Mouse (Mus musculus) myocyte (in vitro differentiated cells): ENCODE data around the gene Rbm20.

Source experiments
- CEBPB ChIP-seq: IDR thresholded peaks from 2 replicates; pipeline ENCODE4 v1.6.1; 2011; ENCODE audit warnings: mild to moderate bottlenecking, moderate library complexity; ENCODE audit not compliant: poor library complexity, insufficient read depth, severe bottlenecking
- E2F4 ChIP-seq: IDR thresholded peaks from one replicate; pipeline ENCODE4 v1.6.1; 2011; ENCODE audit warnings: mild to moderate bottlenecking, control low read depth, moderate library complexity; ENCODE audit not compliant: insufficient read depth
- MAX ChIP-seq: IDR thresholded peaks from one replicate; pipeline ENCODE4 v1.6.1; 2011; ENCODE audit warnings: low read depth, mild to moderate bottlenecking, control low read depth
- MYOD1 ChIP-seq, 3 experiments: IDR thresholded peaks; one replicate each; pipeline ENCODE4 v1.6.1; 2011; ENCODE audit warnings: control low read depth in 2 of 3, low read depth in 2 of 3, mild to moderate bottlenecking in 2 of 3, moderate library complexity in 1 of 3; ENCODE audit not compliant: insufficient read length in 2 of 3, control insufficient read depth in 1 of 3
- MYOG ChIP-seq, 3 experiments: IDR thresholded peaks; one replicate each; pipeline ENCODE4 v1.6.1; 2011; ENCODE audit warnings: control low read depth in 2 of 3, low read depth in 2 of 3, mild to moderate bottlenecking in 2 of 3; ENCODE audit not compliant: insufficient read length in 2 of 3, control insufficient read depth in 1 of 3, insufficient read depth in 1 of 3
- POLR2A ChIP-seq: IDR thresholded peaks from one replicate; pipeline ENCODE4 v1.6.1; 2011; ENCODE audit warnings: low read depth, mild to moderate bottlenecking, control low read depth, moderate library complexity; ENCODE audit not compliant: insufficient read length
- POLR2AphosphoS2 ChIP-seq: IDR thresholded peaks from one replicate; pipeline ENCODE4 v1.6.1; 2011; ENCODE audit warnings: low read depth, control low read depth; ENCODE audit not compliant: insufficient read length
- REST ChIP-seq: IDR thresholded peaks from one replicate; pipeline ENCODE4 v1.6.1; 2011; ENCODE audit warnings: mild to moderate bottlenecking, control low read depth, moderate library complexity; ENCODE audit not compliant: insufficient read depth, insufficient read length
- SRF ChIP-seq: IDR thresholded peaks from one replicate; pipeline ENCODE4 v1.6.1; 2011; ENCODE audit warnings: low read depth; ENCODE audit not compliant: control insufficient read depth, insufficient read length
- TCF12 ChIP-seq: IDR thresholded peaks from one replicate; pipeline ENCODE4 v1.6.1; 2011; ENCODE audit warnings: mild to moderate bottlenecking, control low read depth; ENCODE audit not compliant: poor library complexity, insufficient read depth, severe bottlenecking
- TCF3 ChIP-seq: IDR thresholded peaks from one replicate; pipeline ENCODE4 v1.6.1; 2011; ENCODE audit warnings: low read depth, control low read depth; ENCODE audit not compliant: insufficient read length
- USF1 ChIP-seq: IDR thresholded peaks from one replicate; pipeline ENCODE4 v1.6.1; 2011; ENCODE audit warnings: low read depth, mild to moderate bottlenecking, control low read depth, moderate library complexity

DNA sequence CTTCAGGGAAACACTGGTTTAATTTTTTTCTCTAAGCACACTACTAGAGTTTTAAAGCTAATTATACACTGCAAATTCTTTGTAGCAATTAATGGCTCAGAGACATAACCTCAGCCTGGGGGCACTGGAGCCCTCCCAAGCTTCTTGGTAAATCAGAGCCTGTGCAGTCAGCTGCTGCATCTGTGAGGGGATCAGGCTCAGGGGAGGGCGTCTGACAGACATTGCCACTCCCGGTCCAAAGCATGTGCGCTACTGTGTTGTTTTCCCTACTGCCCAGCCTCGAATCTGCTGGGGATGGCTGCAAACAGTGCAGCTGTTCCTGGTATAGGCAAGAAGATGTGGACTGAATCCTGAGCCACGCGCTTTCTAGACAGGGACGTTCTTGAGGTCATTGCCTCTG, 129.0 kb downstream of the Rbm20 start:
- no peak for TF ChIP-seq USF1
- no peak for TF ChIP-seq POLR2A
- no peak for TF ChIP-seq E2F4
- TF ChIP-seq TCF12: no peak
- TF ChIP-seq MAX: no peak
- no peak for TF ChIP-seq POLR2AphosphoS2
- no peak for TF ChIP-seq MYOG (IDR thresholded peaks at IDR 0.05; ENCODE audit: control insufficient read depth in 1 of 3, insufficient read depth in 1 of 3, insufficient read length in 2 of 3, low read depth in 2 of 3)
- TF ChIP-seq MYOD1 (IDR thresholded peaks at IDR 0.05; ENCODE audit: control insufficient read depth in 1 of 3, insufficient read length in 2 of 3, low read depth in 2 of 3): no peak
- TF ChIP-seq CEBPB: no peak
- no peak for TF ChIP-seq SRF
- no peak for TF ChIP-seq REST
- TF ChIP-seq TCF3: no peak
